Comparison of ENCODE assay signal across 17 mouse cellular contexts in genomic region chr1:131075098-131075791, GRCm38 (mm10). TPM values are rescaled to one million over a fixed set of nuclear protein-coding genes. Genes with fewer than 3 reads are reported as not detected.
DNase-seq lines count a peak whose midpoint lies in the region; ATAC-seq lines count a peak whose summit lies in the region.
"Had no signal": no experiment of that assay in that cellular context is flagged by ENCODE, and none has a peak within 500 bp of the region (broad histone marks: within the 10 kb centered on the region; RNA-seq: fewer than 3 reads in every experiment).

No protein-coding gene starts in this region.

- H3K36me3 ChIP-seq in heart, embryonic 15.5 days, result no peaks in the 10 kb centered on the region
- 0 out of 2 replicates have a peak, but pooled peaks cover 2% of the 10 kb centered on the region for H3K36me3 ChIP-seq in heart, embryonic 11.5 days (ENCODE audit: control insufficient read depth, insufficient read depth, low read length)
- no peaks in the 10 kb centered on the region for H3K36me3 ChIP-seq in midbrain, embryonic 12.5 days
- H3K36me3 ChIP-seq in midbrain, embryonic 16.5 days (ENCODE audit: control insufficient read depth, insufficient read depth, low read length), result no peaks in the 10 kb centered on the region
- H3K36me3 ChIP-seq in liver, embryonic 12.5 days, result no peaks in the 10 kb centered on the region

- H3K4me1 ChIP-seq in heart, embryonic 15.5 days (replicated peaks), result peaks cover 85% of the 10 kb centered on the region
- peaks cover 67% of the 10 kb centered on the region for H3K4me1 ChIP-seq in heart, embryonic 11.5 days (ENCODE audit: control insufficient read depth, insufficient read depth, low read length)
- peaks cover 72% of the 10 kb centered on the region for H3K4me1 ChIP-seq in midbrain, embryonic 12.5 days
- peaks cover 30% of the 10 kb centered on the region for H3K4me1 ChIP-seq in midbrain, embryonic 16.5 days (ENCODE audit: control insufficient read depth, insufficient read depth, low read length)
- H3K4me1 ChIP-seq in liver, embryonic 12.5 days, result peaks cover 85% of the 10 kb centered on the region

- no peaks in the 10 kb centered on the region for H3K9me3 ChIP-seq in heart, embryonic 15.5 days (replicated peaks)
- no peaks in the 10 kb centered on the region for H3K9me3 ChIP-seq in heart, embryonic 11.5 days (replicated peaks; ENCODE audit: control insufficient read depth, low read length)
- no peaks in the 10 kb centered on the region for H3K9me3 ChIP-seq in midbrain, embryonic 12.5 days
- no peaks in the 10 kb centered on the region for H3K9me3 ChIP-seq in midbrain, embryonic 16.5 days (replicated peaks; ENCODE audit: control insufficient read depth, low read length, poor library complexity, severe bottlenecking)
- no peaks in the 10 kb centered on the region for H3K9me3 ChIP-seq in liver, embryonic 12.5 days (replicated peaks)

- no peak for ATAC-seq in heart, embryonic 15.5 days (replicated peaks; ENCODE audit: insufficient number of reproducible peaks, insufficient read depth, low FRiP score, low read depth)
- ATAC-seq in heart, embryonic 11.5 days (replicated peaks; ENCODE audit: insufficient number of reproducible peaks, low FRiP score, low TSS enrichment), result no peak
- no peak for ATAC-seq in midbrain, embryonic 12.5 days (ENCODE audit: low FRiP score, low read depth)
- no peak for ATAC-seq in midbrain, embryonic 16.5 days
- peak; percentile 38; the same call in 1 of the 2 replicates for ATAC-seq in liver, embryonic 12.5 days
- ATAC-seq: CD4-positive, CD25-positive, alpha-beta regulatory T cell, adult 4 months; inflammation-experienced regulatory T-cells, adult 6 months had no signal

- no peak overlapping the region for H3K9ac ChIP-seq in heart, embryonic 15.5 days
- H3K9ac ChIP-seq in heart, embryonic 11.5 days (ENCODE audit: low read depth, low read length), result no peak overlapping the region
- no peak overlapping the region for H3K9ac ChIP-seq in midbrain, embryonic 12.5 days (replicated peaks)
- no peak overlapping the region for H3K9ac ChIP-seq in midbrain, embryonic 16.5 days (ENCODE audit: low read depth, low read length)
- no peak overlapping the region for H3K9ac ChIP-seq in liver, embryonic 12.5 days

- peak; percentile 52 for DNase-seq in skeletal muscle tissue, adult 2 months (ENCODE audit: low read depth, low spot score)
- DNase-seq in lung, postnatal 14 days, result no peak
- DNase-seq: cerebellum, adult 11 months; lung, adult 18-20 months; thymus, postnatal 14 days had no signal

- no peak overlapping the region for H3K4me3 ChIP-seq in heart, embryonic 15.5 days
- no peak overlapping the region for H3K4me3 ChIP-seq in heart, embryonic 11.5 days (ENCODE audit: low read depth, low read length)
- no peak overlapping the region for H3K4me3 ChIP-seq in midbrain, embryonic 12.5 days
- no peak overlapping the region for H3K4me3 ChIP-seq in midbrain, embryonic 16.5 days (ENCODE audit: low read depth, low read length)
- no peak overlapping the region for H3K4me3 ChIP-seq in liver, embryonic 12.5 days

- 74% methylated on average over 7 of the region's 7 CpGs for WGBS in heart, embryonic 15.5 days
- WGBS in heart, embryonic 11.5 days (ENCODE audit: insufficient replicate concordance), result 79% methylated on average over 7 of the region's 7 CpGs
- 82% methylated on average over 7 of the region's 7 CpGs for WGBS in midbrain, embryonic 12.5 days
- 82% methylated on average over 7 of the region's 7 CpGs for WGBS in midbrain, embryonic 16.5 days
- WGBS in liver, embryonic 12.5 days (ENCODE audit: insufficient replicate concordance), result 68% methylated on average over 7 of the region's 7 CpGs

- no peaks in the 10 kb centered on the region for H3K27me3 ChIP-seq in heart, embryonic 15.5 days
- H3K27me3 ChIP-seq in heart, embryonic 11.5 days (ENCODE audit: control insufficient read depth, insufficient read depth, low read length), result no peaks in the 10 kb centered on the region
- H3K27me3 ChIP-seq in midbrain, embryonic 12.5 days, result no peaks in the 10 kb centered on the region
- no peaks in the 10 kb centered on the region for H3K27me3 ChIP-seq in midbrain, embryonic 16.5 days (ENCODE audit: control insufficient read depth, insufficient read depth, low read depth, low read length)
- no peaks in the 10 kb centered on the region for H3K27me3 ChIP-seq in liver, embryonic 12.5 days (replicated peaks)

- H3K4me2 ChIP-seq in heart, embryonic 15.5 days, result peak overlapping the region; percentile 15; the same call in 1 of the 2 replicates
- H3K4me2 ChIP-seq in heart, embryonic 11.5 days, result no peak overlapping the region
- no peak overlapping the region for H3K4me2 ChIP-seq in midbrain, embryonic 12.5 days (replicated peaks)
- H3K4me2 ChIP-seq in midbrain, embryonic 16.5 days (ENCODE audit: low read length), result no peak overlapping the region
- no peak overlapping the region for H3K4me2 ChIP-seq in liver, embryonic 12.5 days

- H3K27ac ChIP-seq in heart, embryonic 15.5 days, result peak overlapping the region; percentile 76; the same call in 1 of the 2 replicates
- no peak overlapping the region for H3K27ac ChIP-seq in heart, embryonic 11.5 days (ENCODE audit: low read depth, low read length)
- H3K27ac ChIP-seq in midbrain, embryonic 12.5 days (replicated peaks), result 0 out of 2 replicates have a peak overlapping the region, but pooled peaks have one; percentile 66
- no peak overlapping the region; the same call in 1 of the 2 replicates for H3K27ac ChIP-seq in midbrain, embryonic 16.5 days (ENCODE audit: low read length)
- peak overlapping the region; percentile 43 for H3K27ac ChIP-seq in liver, embryonic 12.5 days

RNA-seq across cellular contexts. Expression of gene Mapkapk2, which starts 22.4 kb away (rescaled TPM):
- polyA plus RNA-seq in heart, embryonic 15.5 days (2015; fragmentation: Nextera tagmentation; extraction: Ambion mirVana), result 57.5 and 69.4 TPM in 2 replicates
- 51.4 and 57.6 TPM in 2 replicates for polyA plus RNA-seq in heart, embryonic 11.5 days (2014; fragmentation: Nextera tagmentation; extraction: Ambion mirVana)
- 69.5 and 76.4 TPM in 2 replicates for polyA plus RNA-seq in midbrain, embryonic 12.5 days (2016; fragmentation: Nextera tagmentation; extraction: Ambion mirVana)
- 12.6 and 14.9 TPM in 2 replicates for polyA plus RNA-seq in midbrain, embryonic 16.5 days (2015; fragmentation: Nextera tagmentation; extraction: Ambion mirVana)
- polyA plus RNA-seq in liver, embryonic 12.5 days (2016; fragmentation: Nextera tagmentation; extraction: Ambion mirVana), result 25.7 and 27.0 TPM in 2 replicates

RNA-seq across cellular contexts. Expression of gene Il10, which starts 55.6 kb away (rescaled TPM):
- 0.42 TPM in 1 of 2 replicates, not detected in the other for polyA plus RNA-seq in heart, embryonic 15.5 days (2015; fragmentation: Nextera tagmentation; extraction: Ambion mirVana)
- polyA plus RNA-seq in heart, embryonic 11.5 days (2014; fragmentation: Nextera tagmentation; extraction: Ambion mirVana), result not detected in 2 replicates
- not detected in 2 replicates for polyA plus RNA-seq in midbrain, embryonic 12.5 days (2016; fragmentation: Nextera tagmentation; extraction: Ambion mirVana)
- polyA plus RNA-seq in midbrain, embryonic 16.5 days (2015; fragmentation: Nextera tagmentation; extraction: Ambion mirVana), result not detected in 2 replicates
- polyA plus RNA-seq in liver, embryonic 12.5 days (2016; fragmentation: Nextera tagmentation; extraction: Ambion mirVana), result not detected in 2 replicates
- polyA plus RNA-seq: cortical plate, adult 2 months; kidney, embryonic 14.5 days; neural tube, embryonic 11.5 days; small intestine, adult 2 months; stomach, embryonic 16.5 days had no signal

Comparison
In these comparisons a context has a peak if more than half of its experiments do, and no peak if none do; other contexts are left out.
1. H3K27ac ChIP-seq: peak in heart, embryonic 15.5 days (single experiment), midbrain, embryonic 12.5 days (single experiment) and liver, embryonic 12.5 days (single experiment); none in heart, embryonic 11.5 days (single experiment) and midbrain, embryonic 16.5 days (single experiment).